Comparison of ENCODE assay signal across 10 mouse cellular contexts in the genomic region with DNA sequence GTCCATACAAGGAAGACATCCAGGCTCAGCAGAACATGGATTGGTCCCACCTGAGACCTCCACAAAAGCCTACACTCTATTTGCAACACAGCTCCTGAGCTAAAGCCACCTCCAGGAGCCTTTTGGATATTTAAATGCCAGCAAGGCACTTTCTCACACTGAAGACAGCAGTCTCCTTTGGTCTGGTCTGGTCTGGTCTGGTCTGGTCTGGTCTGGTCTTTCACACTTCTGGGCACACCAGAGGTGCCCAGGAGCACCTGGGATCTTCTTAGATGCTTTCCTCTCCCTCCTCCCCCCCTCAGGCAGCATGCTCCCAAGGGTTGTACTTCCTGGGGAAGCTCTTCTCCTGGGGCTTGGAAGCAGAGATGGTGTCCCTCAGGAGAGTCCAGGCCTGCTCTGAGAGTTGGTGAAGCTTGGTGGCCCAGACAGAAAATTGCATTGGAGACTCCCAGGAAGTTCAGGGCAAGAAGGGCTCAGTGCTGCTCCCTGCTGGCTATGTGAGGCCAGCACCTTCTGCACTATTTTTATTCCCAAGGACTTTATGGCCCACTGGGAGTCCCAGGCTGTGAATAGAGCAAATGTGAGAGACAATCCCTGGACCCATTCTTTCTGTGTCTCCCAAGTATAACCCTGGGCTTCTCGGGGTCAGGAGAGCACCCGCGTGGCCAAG. TPM values are rescaled to one million over a fixed set of nuclear protein-coding genes. Genes with fewer than 3 reads are reported as not detected.
DNase-seq lines count a peak whose midpoint lies in the region; ATAC-seq lines count a peak whose summit lies in the region.
"Had no signal": no experiment of that assay in that cellular context is flagged by ENCODE, and none has a peak within 500 bp of the region (broad histone marks: within the 10 kb centered on the region; RNA-seq: fewer than 3 reads in every experiment).

No protein-coding gene starts in this region.

- H3K27ac ChIP-seq in embryonic facial prominence, embryonic 11.5 days (replicated peaks; ENCODE audit: low read depth, low read length), result no peak overlapping the region
- no peak overlapping the region for H3K27ac ChIP-seq in embryonic facial prominence, embryonic 10.5 days (replicated peaks)
- no peak overlapping the region for H3K27ac ChIP-seq in forebrain, embryonic 13.5 days
- H3K27ac ChIP-seq: hindbrain, embryonic 15.5 days; neural tube, embryonic 13.5 days had no signal

- H3K4me1 ChIP-seq in embryonic facial prominence, embryonic 11.5 days (ENCODE audit: control insufficient read depth, insufficient read depth, low read length), result no peaks in the 10 kb centered on the region
- peaks cover 17% of the 10 kb centered on the region for H3K4me1 ChIP-seq in embryonic facial prominence, embryonic 10.5 days
- H3K4me1 ChIP-seq in forebrain, embryonic 13.5 days, result 0 out of 2 replicates have a peak, but pooled peaks cover 3% of the 10 kb centered on the region

- ATAC-seq in embryonic facial prominence, embryonic 11.5 days (replicated peaks; ENCODE audit: insufficient number of reproducible peaks, low FRiP score, low TSS enrichment, low read depth), result no peak
- peak; percentile 72 for ATAC-seq in megakaryocyte progenitor cell, adult 5-6 weeks (replicated peaks; ENCODE audit: poor library complexity)
- no peak for ATAC-seq in forebrain, embryonic 13.5 days

- no peak overlapping the region for H3K4me3 ChIP-seq in embryonic facial prominence, embryonic 11.5 days (ENCODE audit: low read depth, low read length)
- no peak overlapping the region for H3K4me3 ChIP-seq in embryonic facial prominence, embryonic 10.5 days
- H3K4me3 ChIP-seq in forebrain, embryonic 13.5 days, result no peak overlapping the region
- H3K4me3 ChIP-seq: hindbrain, embryonic 15.5 days; neural tube, embryonic 13.5 days had no signal

- H3K9ac ChIP-seq in embryonic facial prominence, embryonic 11.5 days (replicated peaks; ENCODE audit: low read length), result no peak overlapping the region
- H3K9ac ChIP-seq in forebrain, embryonic 13.5 days, result no peak overlapping the region
- H3K9ac ChIP-seq: hindbrain, embryonic 15.5 days; neural tube, embryonic 13.5 days had no signal

- WGBS in embryonic facial prominence, embryonic 11.5 days, result 35% methylated on average over 3 of the region's 3 CpGs
- WGBS in embryonic facial prominence, embryonic 10.5 days, result 39% methylated on average over 3 of the region's 3 CpGs
- WGBS in forebrain, embryonic 13.5 days, result 53% methylated on average over 3 of the region's 3 CpGs

- no peaks in the 10 kb centered on the region for H3K27me3 ChIP-seq in embryonic facial prominence, embryonic 11.5 days (ENCODE audit: control insufficient read depth, insufficient read depth, low read length)
- H3K27me3 ChIP-seq in embryonic facial prominence, embryonic 10.5 days (replicated peaks; ENCODE audit: low read depth, poor library complexity, severe bottlenecking), result no peaks in the 10 kb centered on the region
- no peaks in the 10 kb centered on the region; the same call in 1 of the 2 replicates for H3K27me3 ChIP-seq in forebrain, embryonic 13.5 days
- H3K27me3 ChIP-seq: hindbrain, embryonic 15.5 days; neural tube, embryonic 13.5 days had no signal

- H3K4me2 ChIP-seq in embryonic facial prominence, embryonic 11.5 days (ENCODE audit: low read depth, low read length), result no peak overlapping the region
- no peak overlapping the region for H3K4me2 ChIP-seq in forebrain, embryonic 13.5 days
- H3K4me2 ChIP-seq: hindbrain, embryonic 15.5 days; neural tube, embryonic 13.5 days had no signal

- H3K9me3 ChIP-seq in embryonic facial prominence, embryonic 11.5 days (replicated peaks; ENCODE audit: control insufficient read depth, low read length), result no peaks in the 10 kb centered on the region
- no peaks in the 10 kb centered on the region for H3K9me3 ChIP-seq in embryonic facial prominence, embryonic 10.5 days
- H3K9me3 ChIP-seq in forebrain, embryonic 13.5 days (replicated peaks), result no peaks in the 10 kb centered on the region
- H3K9me3 ChIP-seq: hindbrain, embryonic 15.5 days; neural tube, embryonic 13.5 days had no signal

- intact Hi-C loops in heart, postnatal 36 days (cut with DNase I), result no loop called here

- DNase-seq in embryonic facial prominence, embryonic 11.5 days (ENCODE audit: low spot score), result peak; percentile 50
- DNase-seq in embryonic facial prominence, embryonic 10.5 days (ENCODE audit: low spot score), result no peak
- DNase-seq in ovary, postnatal 14 days (ENCODE audit: low spot score), result peak; percentile 58
- no peak for DNase-seq in ovary, adult 18-20 months (ENCODE audit: low spot score)
- DNase-seq in cerebellum, adult 9-10 months, result peak; percentile 68
- DNase-seq in heart, postnatal 36 days, result peak; percentile 66 to 68

- H3K36me3 ChIP-seq in embryonic facial prominence, embryonic 11.5 days (replicated peaks; ENCODE audit: control insufficient read depth, insufficient read depth, low read depth, low read length), result no peaks in the 10 kb centered on the region
- no peaks in the 10 kb centered on the region for H3K36me3 ChIP-seq in embryonic facial prominence, embryonic 10.5 days (replicated peaks)
- H3K36me3 ChIP-seq in forebrain, embryonic 13.5 days (ENCODE audit: poor library complexity, severe bottlenecking), result no peaks in the 10 kb centered on the region
- H3K36me3 ChIP-seq: neural tube, embryonic 13.5 days had no signal

RNA-seq across cellular contexts. Expression of a gene that starts 8.6 kb away (rescaled TPM):
- polyA plus RNA-seq in embryonic facial prominence, embryonic 11.5 days (2014; fragmentation: Nextera tagmentation; extraction: Ambion mirVana), result 2.2 and 4.4 TPM in 2 replicates
- 0.49 and 1.4 TPM in 2 replicates for polyA plus RNA-seq in embryonic facial prominence, embryonic 10.5 days (2016; fragmentation: Nextera tagmentation; extraction: Ambion mirVana)
- total RNA-seq in heart, postnatal 36 days (2021), result not detected
- 0.17 TPM in 1 of 2 replicates, not detected in the other for total RNA-seq in megakaryocyte progenitor cell, adult 5-6 weeks (2015)
- not detected in 2 replicates for total RNA-seq in megakaryocyte progenitor cell, adult 5-6 weeks (2017)
- polyA plus RNA-seq in forebrain, embryonic 13.5 days (2015; fragmentation: Nextera tagmentation; extraction: Ambion mirVana), result not detected in 2 replicates

RNA-seq across cellular contexts. Expression of a gene that starts 19.9 kb away (rescaled TPM):
- polyA plus RNA-seq in embryonic facial prominence, embryonic 11.5 days (2014; fragmentation: Nextera tagmentation; extraction: Ambion mirVana), result 0.64 and 0.97 TPM in 2 replicates
- 0.96 and 0.99 TPM in 2 replicates for polyA plus RNA-seq in embryonic facial prominence, embryonic 10.5 days (2016; fragmentation: Nextera tagmentation; extraction: Ambion mirVana)
- 1 to 10 TPM in 1 of 2 experiments, under 1 TPM in 1; 0.57 to 1.1 TPM for total RNA-seq in heart, postnatal 36 days (2021)
- 9.3 and 21.2 TPM in 2 replicates for total RNA-seq in megakaryocyte progenitor cell, adult 5-6 weeks (2015)
- total RNA-seq in megakaryocyte progenitor cell, adult 5-6 weeks (2017), result 8.9 and 16.2 TPM in 2 replicates
- polyA plus RNA-seq in forebrain, embryonic 13.5 days (2015; fragmentation: Nextera tagmentation; extraction: Ambion mirVana), result 2.0 and 3.2 TPM in 2 replicates

RNA-seq across cellular contexts. Expression of a gene that starts 33.3 kb away (rescaled TPM):
- 0.47 and 0.60 TPM in 2 replicates for polyA plus RNA-seq in embryonic facial prominence, embryonic 11.5 days (2014; fragmentation: Nextera tagmentation; extraction: Ambion mirVana)
- 0.28 and 0.65 TPM in 2 replicates for polyA plus RNA-seq in embryonic facial prominence, embryonic 10.5 days (2016; fragmentation: Nextera tagmentation; extraction: Ambion mirVana)
- total RNA-seq in heart, postnatal 36 days (2021), result 10 to 100 TPM; 18.4 to 19.8 TPM
- total RNA-seq in megakaryocyte progenitor cell, adult 5-6 weeks (2015), result not detected in 2 replicates
- total RNA-seq in megakaryocyte progenitor cell, adult 5-6 weeks (2017), result not detected in 2 replicates
- polyA plus RNA-seq in forebrain, embryonic 13.5 days (2015; fragmentation: Nextera tagmentation; extraction: Ambion mirVana), result 3.3 and 4.6 TPM in 2 replicates

Comparison
In these comparisons a context has a peak if more than half of its experiments do, and no peak if none do; other contexts are left out.
1. DNase-seq: peak in embryonic facial prominence, embryonic 11.5 days (single experiment), ovary, postnatal 14 days (single experiment), cerebellum, adult 9-10 months (single experiment) and heart, postnatal 36 days (2 of 2); none in embryonic facial prominence, embryonic 10.5 days (single experiment) and ovary, adult 18-20 months (single experiment).